Mouse (Mus musculus) frontal cortex, adult 2 months (tissue): Measurements from ENCODE around the gene Lsm4. TPM values are rescaled to one million over a fixed set of nuclear protein-coding genes. Genes with fewer than 3 reads are reported as not detected.

Experiments
- DNase-seq, 2 experiments: peaks; one replicate each; pipeline ENCODE4 v3.0.0; 2022; ENCODE audit warnings: low spot score in 1 of 2; ENCODE audit errors: extremely low spot score in 1 of 2
- polyA plus RNA-seq: library from polyadenylated mRNA; depleted of rRNA; stranded (reverse); fragments of >200 nt; gene quantifications from 2 replicates; pipeline ENCODE4 v1.2.3, GENCODE M21; 2012

Gene Lsm4
- polyA plus RNA-seq, 1 experiment: 113 TPM

DNA sequence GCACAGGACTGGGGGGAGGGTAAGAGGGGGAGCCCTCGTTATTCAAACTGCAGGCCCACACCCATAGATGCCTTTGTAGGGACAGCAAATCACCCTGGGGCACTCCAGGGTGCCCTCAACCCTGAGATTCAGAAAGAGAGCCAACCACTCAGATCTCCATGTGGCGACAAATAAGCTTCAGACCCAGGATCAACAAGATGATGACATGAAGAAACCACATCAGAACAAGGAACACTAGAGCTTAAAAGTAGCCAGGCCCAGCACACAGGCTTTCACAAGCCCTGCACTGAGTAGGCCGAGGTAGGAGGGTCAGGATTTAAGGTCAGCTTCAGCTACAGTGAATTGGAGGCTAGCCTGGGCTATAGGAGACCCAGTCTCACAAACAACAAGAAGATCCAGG is 24.1 kb upstream of the Lsm4 start:
- no peak for DNase-seq

- DNase-seq: peak in 1 of 2 experiments; percentile 35
Measured at GRCm38 (mm10) chr8:70649324-70649723, 23.7 kb upstream of the Lsm4 start.

GRCm38 (mm10) chr8:70650351-70650750 is 22.7 kb upstream of the Lsm4 start:
- no peak for DNase-seq

GRCm38 (mm10) chr8:70653226-70653625 is 19.8 kb upstream of the Lsm4 start:
- peak in 1 of 2 experiments; percentile 48 for DNase-seq

DNA sequence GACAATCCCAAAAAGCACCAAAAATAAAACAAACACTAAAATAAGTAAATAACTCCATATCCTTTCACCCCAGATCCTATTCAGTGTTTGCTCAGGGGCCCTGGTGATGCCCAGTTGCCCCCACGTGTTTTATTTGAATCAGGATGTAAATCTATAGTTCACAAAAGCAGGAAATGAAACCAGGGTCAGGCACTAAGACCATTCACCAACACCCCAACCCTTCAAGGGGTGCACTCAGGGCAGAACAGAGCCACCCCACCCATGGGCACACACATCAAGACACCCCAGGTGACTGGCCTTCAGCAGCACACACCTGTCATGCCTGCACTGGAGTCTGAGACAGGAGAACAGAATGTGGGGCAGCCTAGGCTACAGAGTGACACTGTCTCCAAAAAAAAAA is 18.9 kb upstream of the Lsm4 start:
- DNase-seq: no peak

DNA sequence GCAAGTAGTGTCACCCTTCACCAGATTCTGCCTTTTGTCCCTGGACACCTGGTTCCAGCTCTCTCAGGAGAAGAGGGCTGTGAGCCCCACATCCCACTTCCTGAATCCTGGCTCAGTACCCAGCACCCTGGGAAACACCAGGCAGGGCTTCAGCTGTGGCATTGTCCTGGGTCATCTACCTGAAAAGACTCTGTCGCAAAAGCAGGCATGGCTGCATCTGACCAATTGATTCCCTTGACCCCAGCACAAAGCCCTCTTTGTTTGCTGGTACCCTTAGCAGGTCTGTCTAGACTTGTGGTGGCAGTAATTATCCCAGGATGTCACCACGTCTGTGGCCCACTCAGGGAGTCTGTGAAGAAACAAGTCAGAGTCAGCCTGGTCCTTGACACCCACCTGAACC is 17.6 kb upstream of the Lsm4 start:
- DNase-seq: no peak

DNA sequence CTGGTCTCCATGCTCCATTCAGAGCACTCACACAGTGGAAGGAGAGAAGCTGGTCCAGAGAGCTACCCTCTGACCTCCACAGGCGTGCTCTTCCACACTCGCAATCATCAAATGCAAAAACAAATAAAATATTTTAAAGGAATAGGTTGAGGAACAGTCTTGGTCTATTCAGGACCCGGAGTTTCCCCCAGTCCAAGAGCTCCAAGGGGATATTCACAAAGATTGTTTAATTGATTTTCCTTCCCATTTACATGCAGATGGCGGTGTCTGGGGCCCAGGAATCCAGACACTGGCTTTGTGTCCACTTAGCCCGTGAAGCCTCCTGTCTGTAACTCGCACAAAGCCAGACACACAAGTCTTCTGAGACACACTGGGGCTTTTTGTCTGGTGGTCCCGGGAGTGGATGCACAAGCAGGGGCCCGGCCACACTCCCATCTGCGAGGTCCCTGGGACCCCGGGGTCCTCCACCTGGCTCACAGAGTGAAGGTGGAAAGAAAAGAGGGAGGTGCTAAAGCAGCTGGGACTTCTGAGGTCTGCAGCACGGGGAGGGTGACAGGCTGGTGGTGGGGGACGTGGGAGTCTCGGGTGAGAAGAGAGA is 16.8 kb upstream of the Lsm4 start:
- DNase-seq: no peak

DNA sequence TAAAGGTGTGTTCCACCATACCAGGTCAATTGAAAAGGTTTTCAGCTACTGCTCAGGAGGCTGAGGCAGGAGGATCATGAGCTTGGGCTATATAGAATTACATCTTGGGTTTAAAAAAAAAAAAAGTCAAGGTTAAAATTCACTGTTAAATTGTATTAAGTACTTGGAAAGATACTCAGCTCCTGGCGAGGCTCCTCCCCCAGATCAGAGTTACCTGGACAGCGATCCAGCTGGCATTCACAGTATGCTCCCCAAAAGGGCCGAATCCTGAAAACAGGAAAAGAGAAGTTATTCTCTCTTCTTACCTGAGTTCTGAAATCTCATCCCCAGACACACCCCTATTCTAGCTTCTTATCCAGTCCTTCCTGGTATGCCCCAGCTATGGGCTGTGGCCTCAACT is 15.8 kb upstream of the Lsm4 start:
- DNase-seq: no peak

GRCm38 (mm10) chr8:70657739-70658138 is 15.3 kb upstream of the Lsm4 start:
- DNase-seq: no peak

- DNase-seq: no peak
Measured at GRCm38 (mm10) chr8:70658897-70659603, 14.0 kb upstream of the Lsm4 start.

DNA sequence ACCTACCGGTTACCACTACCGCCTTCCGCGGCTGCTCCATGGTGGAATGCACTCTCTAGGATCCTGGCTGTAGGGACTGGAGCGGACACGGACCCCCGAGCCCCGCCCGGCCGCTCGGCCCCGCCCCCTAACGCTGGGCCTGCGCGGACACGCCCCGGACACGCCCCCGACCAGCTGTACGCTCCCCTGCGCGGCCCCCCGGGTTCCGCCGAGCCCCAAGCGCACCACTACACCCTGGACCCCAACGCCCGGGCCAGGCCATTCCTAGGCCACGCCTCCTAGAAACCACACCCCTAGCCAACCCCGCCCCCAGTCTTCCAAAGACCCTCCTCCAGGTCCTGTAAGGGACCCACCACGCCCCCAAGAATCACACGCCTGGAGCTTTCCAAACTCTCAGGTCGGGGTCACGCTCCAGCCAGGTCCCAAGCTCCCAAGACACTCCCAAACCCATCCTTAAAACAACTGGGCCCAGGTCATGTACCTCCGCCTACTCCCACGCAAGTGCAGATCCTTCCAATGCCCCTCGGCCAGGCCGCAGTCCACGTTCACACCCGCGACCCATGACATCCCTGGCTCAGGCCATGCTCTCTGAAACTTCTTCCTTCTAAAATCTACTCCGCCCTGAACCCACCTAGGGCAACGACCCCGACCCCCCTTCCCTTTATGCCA is 13.3 kb upstream of the Lsm4 start:
- DNase-seq: peak in 1 of 2 experiments; percentile 73

- no peak for DNase-seq
Measured at GRCm38 (mm10) chr8:70660273-70660725, 12.7 kb upstream of the Lsm4 start, which contains the start of gene Pgpep1. TSS of gene Pgpep1 (minus strand) at chr8:70660388.

DNA sequence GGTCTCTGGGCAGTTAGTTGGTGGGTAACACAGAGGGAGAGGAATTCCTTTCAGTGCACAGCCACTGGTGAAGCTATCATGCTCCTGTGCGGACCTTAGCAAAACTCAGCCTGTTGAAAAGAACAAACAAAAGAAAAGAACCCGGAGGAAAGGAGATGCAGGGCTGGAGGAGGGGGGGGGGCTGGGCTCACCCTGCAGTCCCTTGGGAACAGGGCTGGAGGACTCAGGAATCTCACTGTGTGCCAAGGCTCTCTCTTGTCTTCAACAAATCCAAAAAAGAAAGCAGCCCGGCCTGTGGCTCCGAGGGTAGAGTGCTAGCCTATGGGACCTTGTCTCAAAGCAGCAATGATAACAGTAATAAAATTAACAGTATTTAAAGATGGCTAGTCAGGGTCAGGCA is 9.4 kb upstream of the Lsm4 start:
- no peak for DNase-seq

DNA sequence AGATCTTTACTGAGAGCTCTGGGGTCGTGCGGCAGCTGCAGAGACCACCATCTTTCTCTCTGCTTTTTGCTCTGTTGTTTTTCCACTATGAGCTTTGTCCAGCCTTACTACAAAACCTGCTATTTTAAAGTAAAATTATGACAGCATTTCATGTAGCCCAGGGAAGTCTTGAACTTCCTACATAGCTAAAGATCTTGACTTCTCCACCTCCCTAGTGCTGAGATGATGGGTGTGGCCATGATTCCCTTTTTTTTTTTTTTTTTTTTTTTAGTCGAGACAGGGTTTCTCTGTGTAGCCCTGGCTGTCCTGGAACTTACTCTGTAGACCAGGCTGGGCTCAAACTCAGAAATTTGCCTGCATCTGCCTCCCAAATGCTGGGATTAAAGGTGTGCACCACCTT is 8.4 kb upstream of the Lsm4 start:
- DNase-seq: no peak

DNA sequence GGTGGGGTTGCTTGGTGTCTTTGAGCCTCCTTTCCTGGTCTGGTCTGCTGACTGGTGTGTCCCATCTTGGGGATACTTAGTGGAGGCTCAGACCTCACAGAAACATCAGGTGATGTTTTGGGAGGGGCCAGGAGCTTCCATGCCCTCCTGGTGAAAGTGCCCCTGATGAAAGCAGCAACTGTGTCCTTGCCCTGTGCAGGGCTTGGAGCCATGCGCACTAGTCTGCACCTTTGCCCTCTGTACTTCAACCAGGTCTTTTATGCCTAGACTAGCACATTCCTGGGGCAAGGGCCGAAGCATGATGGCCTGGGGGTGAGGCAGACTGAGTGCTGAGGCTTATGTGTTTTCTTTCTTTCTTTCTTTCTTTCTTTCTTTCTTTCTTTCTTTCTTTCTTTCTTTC is 7.4 kb upstream of the Lsm4 start:
- DNase-seq: no peak

GRCm38 (mm10) chr8:70667071-70667470 is 6.0 kb upstream of the Lsm4 start:
- peak in 1 of 2 experiments; percentile 58 for DNase-seq

GRCm38 (mm10) chr8:70671615-70672324 is 1.3 kb upstream of the Lsm4 start:
- no peak for DNase-seq

DNA sequence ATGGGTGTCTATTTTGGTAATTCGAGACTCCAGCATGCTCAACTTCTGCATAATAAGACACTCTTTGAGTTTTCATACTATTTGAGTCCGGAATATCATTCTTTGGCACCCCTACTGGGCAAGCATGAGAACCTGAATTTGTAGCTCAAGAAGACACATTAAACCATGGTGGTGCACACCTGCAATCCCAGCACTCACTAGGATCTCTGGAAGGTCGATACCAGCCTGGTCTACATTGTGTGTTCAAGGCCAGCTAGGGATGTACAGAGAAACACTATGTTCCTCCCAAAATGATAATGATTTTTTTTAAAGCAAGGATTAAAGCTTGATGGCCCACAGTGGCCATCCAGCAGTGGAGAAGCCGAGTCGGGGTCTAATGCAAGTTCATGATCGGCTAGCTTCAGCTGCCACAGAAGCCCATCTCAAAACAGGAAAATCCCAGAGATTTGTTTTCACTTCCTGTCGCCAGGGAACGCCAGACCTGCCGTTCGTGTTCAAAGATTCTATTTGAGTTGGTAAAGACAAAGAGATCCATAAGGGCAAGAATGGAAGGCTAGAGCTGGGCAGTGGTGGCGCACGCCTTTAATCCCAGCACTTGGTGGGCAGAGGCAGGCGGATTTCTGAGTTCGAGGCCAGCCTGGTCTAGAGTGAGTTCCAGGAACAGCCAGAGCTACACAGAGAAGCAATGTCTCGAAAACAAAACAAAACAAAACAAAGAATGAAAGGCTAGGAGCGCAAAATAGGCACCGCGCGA is 546 bp upstream of the Lsm4 start:
- DNase-seq: no peak

DNA sequence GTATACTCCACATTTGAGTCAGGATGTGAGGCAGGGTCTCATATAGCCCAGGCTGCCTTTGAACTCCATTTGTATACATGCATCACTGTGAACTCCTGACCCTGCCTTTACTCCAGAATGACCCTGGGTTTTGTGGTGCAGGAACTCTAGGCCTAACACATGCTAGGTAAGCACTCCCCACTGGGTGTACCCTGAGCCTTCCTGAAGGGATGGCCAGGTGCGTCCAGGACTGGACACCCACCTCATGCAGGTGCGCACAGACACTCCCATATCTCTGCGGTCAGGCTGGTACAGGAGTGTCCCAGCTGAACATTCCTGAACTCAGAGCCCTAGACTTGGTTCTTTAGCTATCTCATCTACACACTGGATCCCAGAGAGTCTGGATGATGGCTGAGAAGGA is 1.1 kb downstream of the Lsm4 start:
- DNase-seq: no peak

GRCm38 (mm10) chr8:70674716-70675115 is 1.7 kb downstream of the Lsm4 start:
- DNase-seq: no peak
